Mouse (Mus musculus) heart, postnatal 10 days (tissue): ENCODE data around the gene Iqck. TPM values are rescaled to one million over a fixed set of nuclear protein-coding genes. Genes with fewer than 3 reads are reported as not detected.

Source experiments
- DNase-seq, 2 experiments: peaks; one replicate each; pipeline ENCODE4 v3.0.0; 2021
- intact Hi-C: fragments of 180-260 bp; cut with DNase I; formaldehyde crosslinking; loops from one replicate; pipeline ENCODE4 v1.15.1; 2025
- total RNA-seq, 2 experiments: library from RNA; stranded (reverse); gene quantifications; 2 replicates each; pipeline ENCODE4 v1.2.3; 2021

Gene Iqck
- total RNA-seq, 2 experiments from 2014 or later: 0.45 to 0.74 TPM

DNA sequence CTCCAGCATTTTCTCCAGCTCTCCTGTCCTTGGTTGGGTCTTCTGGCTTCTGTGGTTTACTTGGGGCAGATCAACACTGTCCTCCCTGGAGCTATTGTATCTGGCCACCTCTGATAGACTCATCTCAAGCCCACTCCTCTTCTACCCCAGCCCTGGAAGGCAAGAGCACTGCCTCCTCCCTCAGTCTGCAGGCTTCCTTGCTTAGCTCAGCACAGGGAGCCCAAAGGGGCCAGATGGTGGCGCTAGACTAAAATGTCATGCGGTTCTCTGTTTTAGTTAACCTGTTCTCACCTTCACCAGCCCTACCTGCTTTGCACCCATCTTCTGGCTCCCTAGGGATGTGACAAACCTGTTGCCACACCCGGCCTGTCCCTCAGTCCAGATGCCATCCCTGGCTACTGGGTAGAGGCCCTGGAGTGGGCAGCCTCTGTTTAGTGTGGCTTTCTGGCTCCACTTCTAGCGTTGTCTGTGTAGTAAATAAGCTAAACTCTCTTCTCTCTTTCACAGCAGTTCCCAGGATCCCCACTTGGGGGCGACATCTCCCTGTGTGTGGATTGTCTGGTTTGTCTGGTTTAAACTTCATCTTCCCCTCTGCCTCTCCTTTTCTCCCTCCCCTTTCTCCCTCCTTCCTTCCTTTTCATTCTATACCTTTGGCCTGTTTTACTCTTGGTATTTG lies 155.4 kb downstream of the Iqck start:
- DNase-seq: peak; percentile 61 to 82
- intact Hi-C loops: loop anchor here (10.0 kb wide), 1 partner anchor 504 kb away; the partner anchor contains the start of gene Acsm5

- peak; percentile 13 to 45 for DNase-seq
- intact Hi-C loops: loop anchor here (10.0 kb wide), 1 partner anchor 499 kb away; the partner anchor contains the start of gene Acsm5
These were observed 160.2 kb downstream of the Iqck start for GRCm38 (mm10) chr7:119015736-119016135.

DNA sequence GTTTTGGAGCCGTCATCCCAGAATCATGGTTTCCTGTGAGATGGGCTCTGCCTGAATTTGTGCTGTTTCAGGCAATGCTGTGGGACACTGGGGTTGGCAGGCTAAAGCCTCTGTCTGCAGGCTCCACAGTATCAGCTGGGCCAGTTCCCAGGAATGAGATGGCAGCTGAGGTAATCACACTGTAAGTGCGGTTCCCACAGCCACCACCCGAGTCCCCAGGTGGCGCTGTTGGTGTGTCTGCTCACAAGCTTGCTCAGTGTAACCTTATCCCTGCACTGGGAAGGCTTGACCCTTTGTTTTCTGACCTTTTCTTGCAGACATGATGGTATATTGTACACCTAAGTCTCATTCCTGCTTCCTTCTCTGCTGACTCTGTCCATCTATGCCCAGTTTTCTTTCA lies 164.0 kb downstream of the Iqck start:
- peak; percentile 59 to 71 for DNase-seq
- intact Hi-C loops: loop anchor here (1.0 to 10.0 kb wide), 2 partner anchors 408 to 495 kb away; partner anchors contain the start of gene Acsm5

Other genes with a start within 250 kb of the Iqck start
- 10 to 100 TPM; 30.0 to 38.2 TPM for gene Gde1, start 150.0 kb upstream of the Iqck start, total RNA-seq
- gene Ccp110, start 143.2 kb upstream of the Iqck start, total RNA-seq: 1 to 10 TPM; 4.1 to 4.8 TPM
- 10 to 100 TPM; 29.6 to 33.3 TPM for gene Vps35l, start 115.5 kb upstream of the Iqck start, total RNA-seq
- gene Knop1, start 502 bp downstream of the Iqck start, total RNA-seq: 10 to 100 TPM; 20.0 to 25.5 TPM
- 10 to 100 TPM; 20.7 to 22.4 TPM for gene Gprc5b, start 139.5 kb downstream of the Iqck start, total RNA-seq